Mouse (Mus musculus) lung, postnatal 0 days (tissue): ENCODE measurements at regions not wholly inside any gene's neighbourhood (a gene's known extent, or its start where the extent isn't known, plus 50 kb on each side); places are given as distances from the start of the nearest gene placed in this dataset.

Experiments
- CTCF ChIP-seq: IDR thresholded peaks from 2 replicates; pipeline ENCODE4 v1.5.1; 2016; ENCODE audit warnings: antibody characterized with exemption, mild to moderate bottlenecking
- EP300 ChIP-seq: IDR thresholded peaks from 2 replicates; pipeline ENCODE4 v1.6.1; 2016; ENCODE audit warnings: antibody characterized with exemption, mild to moderate bottlenecking, control low read depth

GRCm38 (mm10) chr3:52717324-52717723 is 299.7 kb downstream of the Cog6 start:
- TF ChIP-seq EP300 (no peak), CTCF (no peak)
